Mouse (Mus musculus): ENCODE data around the gene Cgas. TPM values are rescaled to one million over a fixed set of nuclear protein-coding genes. Genes with fewer than 3 reads are reported as not detected.

Cgas gene
- polyA plus RNA-seq, 1 experiment from 2014 or later, result 2.5 TPM

DNA sequence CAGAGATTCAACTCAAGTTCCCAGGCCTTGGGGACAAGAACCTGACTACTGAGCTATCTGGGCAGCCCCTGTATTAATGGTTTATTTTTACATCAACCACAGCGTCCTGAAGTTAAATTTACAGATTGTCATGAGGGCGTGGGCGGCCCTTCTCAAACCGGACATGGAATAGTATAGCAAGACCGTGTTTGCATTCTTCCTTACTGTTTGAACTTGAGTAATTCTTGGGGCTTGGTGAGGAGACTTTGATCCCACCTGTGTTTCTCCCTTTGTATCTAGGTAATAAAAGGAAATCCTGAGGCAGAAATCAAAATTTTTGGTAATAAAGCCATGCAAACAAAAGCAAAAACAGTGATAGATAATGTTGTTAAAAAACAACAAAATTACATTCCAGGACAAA, 42.5 kb downstream of the Cgas start:
- whole genome bisulfite sequencing, result 62% methylated on average over 5 of the region's 5 CpGs

DNA sequence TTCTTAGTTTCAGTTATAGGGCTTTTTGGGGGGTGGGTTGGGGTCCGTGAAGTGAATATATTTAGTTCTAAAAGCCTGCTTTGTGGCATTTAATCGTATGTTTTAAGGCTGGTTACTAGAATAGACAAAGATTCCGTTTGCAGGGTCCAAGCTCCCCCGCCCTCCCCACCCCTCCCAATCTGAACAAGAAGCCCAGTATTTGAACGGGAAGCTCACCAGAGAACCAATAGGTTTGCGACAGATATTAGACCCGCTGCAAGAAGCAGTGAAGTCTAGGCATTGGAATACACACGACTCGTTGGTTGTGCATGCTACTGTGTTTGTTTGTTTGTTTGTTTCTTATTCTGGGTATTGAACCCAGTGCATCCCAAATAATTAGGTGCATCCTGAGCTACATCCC, 46.5 kb downstream of the Cgas start:
- no peak for ATAC-seq (ENCODE audit: insufficient read depth, low FRiP score, low read depth)

More for the DNA sequence above, 42.5 kb downstream of the Cgas start:
- Histone ChIP-seq H3K9ac (no peak overlapping the region), H3K4me2 (no peak overlapping the region), H3K4me1 (peaks cover 7% of the 10 kb centered on the region; the same call in 1 of the 2 replicates), H3K27ac (no peak overlapping the region), H3K9me3 (no peaks in the 10 kb centered on the region), H3K4me3 (replicated peaks) (no peak overlapping the region), H3K27me3 (replicated peaks) (peaks cover 16% of the 10 kb centered on the region), H3K36me3 (no peaks in the 10 kb centered on the region)
- no peak for ATAC-seq (ENCODE audit: insufficient read depth, low FRiP score, low read depth)

DNA sequence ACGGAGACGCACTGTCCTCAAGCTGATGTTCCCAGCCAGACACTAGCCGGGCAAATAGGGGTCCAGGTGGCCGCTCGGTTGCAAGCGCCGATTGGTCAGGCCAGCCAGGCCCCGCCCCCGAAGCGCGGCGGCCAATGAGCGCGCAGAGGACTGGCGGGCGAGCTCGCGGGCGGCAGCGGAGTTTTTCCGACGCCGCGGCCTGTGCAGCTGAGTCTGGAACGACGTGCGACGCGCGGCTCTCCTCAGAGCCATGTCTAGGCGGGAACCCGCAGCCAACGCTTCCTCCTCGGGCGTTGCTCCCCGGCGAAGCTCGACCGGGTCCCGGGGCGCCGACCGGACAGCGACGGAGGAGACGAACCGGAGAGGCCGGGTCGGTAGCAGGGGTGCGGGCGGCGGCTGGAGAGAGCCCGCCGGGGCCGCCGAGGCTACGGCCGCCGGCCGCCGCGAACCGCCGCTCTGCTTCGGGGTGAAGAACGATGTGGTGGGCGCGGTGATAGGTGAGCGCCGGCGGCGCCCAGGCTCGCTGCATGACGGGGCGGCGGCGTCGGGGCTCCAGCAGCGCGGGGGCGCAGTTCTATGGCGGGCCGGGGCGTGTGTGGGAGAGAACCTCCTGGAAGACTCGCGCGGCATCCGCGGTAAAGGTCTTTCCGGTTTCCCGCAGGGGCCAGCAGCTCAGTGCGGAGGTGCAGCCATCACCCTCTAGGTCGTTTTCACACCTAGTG, 47.2 kb downstream of the Cgas start, which contains the start of gene Ddx43:
Gene Ddx43 (plus strand): TSS at position 148 of the 722 bp plus-strand sequence.
- no peaks in the 10 kb centered on the region for H3K9me3 ChIP-seq
- no peak within 1 kb of the TSS for H3K27ac ChIP-seq
- peaks cover 48% of the 10 kb centered on the region for H3K27me3 ChIP-seq (replicated peaks)
- H3K9ac ChIP-seq, result no peak within 1 kb of the TSS
- ATAC-seq (ENCODE audit: insufficient read depth, low FRiP score, low read depth), result peak; percentile 78; the same call in 1 of the 2 replicates
- peak within 1 kb of the TSS; percentile 45 for H3K4me3 ChIP-seq (replicated peaks)
- WGBS, result 2% methylated on average over 93 of the region's 93 CpGs
- peak within 1 kb of the TSS; percentile 70 for H3K4me2 ChIP-seq
- peaks cover 9% of the 10 kb centered on the region; the same call in 1 of the 2 replicates for H3K4me1 ChIP-seq
- no peaks in the 10 kb centered on the region for H3K36me3 ChIP-seq

More for the DNA sequence above, 46.5 kb downstream of the Cgas start:
- no peak overlapping the region for H3K27ac ChIP-seq
- H3K9ac ChIP-seq, result no peak overlapping the region
- H3K4me1 ChIP-seq, result peaks cover 9% of the 10 kb centered on the region; the same call in 1 of the 2 replicates
- no peaks in the 10 kb centered on the region for H3K9me3 ChIP-seq
- peak overlapping the region; percentile 70; the same call in 1 of the 2 replicates for H3K4me2 ChIP-seq
- 55% methylated on average over 9 of the region's 9 CpGs for WGBS
- peak overlapping the region; percentile 45 for H3K4me3 ChIP-seq (replicated peaks)
- no peaks in the 10 kb centered on the region for H3K36me3 ChIP-seq
- peaks cover 48% of the 10 kb centered on the region for H3K27me3 ChIP-seq (replicated peaks)

DNA sequence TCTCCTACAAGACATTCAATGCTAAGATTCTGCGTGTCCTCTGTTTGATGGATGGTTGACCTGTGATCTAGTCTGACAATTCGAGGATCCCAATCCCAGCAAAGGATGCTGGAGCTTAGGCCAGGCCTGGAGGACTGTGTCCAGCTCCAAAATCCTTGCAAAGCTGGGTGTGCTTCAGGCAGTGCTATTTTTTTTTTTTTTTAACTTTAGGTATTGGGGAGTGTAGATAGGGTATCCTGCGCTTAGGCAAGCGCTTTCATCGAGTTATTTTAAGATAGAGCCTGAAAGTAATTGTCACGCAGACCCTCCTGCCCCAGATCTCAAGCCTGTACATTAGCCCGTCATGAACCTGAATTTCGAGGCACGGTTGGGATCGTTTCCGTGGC, 47.8 kb downstream of the Cgas start:
- H3K27me3 ChIP-seq (replicated peaks), result peaks cover 48% of the 10 kb centered on the region
- 31% methylated on average over 11 of the region's 11 CpGs for WGBS
- H3K36me3 ChIP-seq, result no peaks in the 10 kb centered on the region
- ATAC-seq (ENCODE audit: insufficient read depth, low FRiP score, low read depth), result no peak
- H3K9me3 ChIP-seq, result no peaks in the 10 kb centered on the region
- peak overlapping the region; percentile 45 for H3K4me3 ChIP-seq (replicated peaks)
- H3K27ac ChIP-seq, result no peak overlapping the region
- peak overlapping the region; percentile 70 for H3K4me2 ChIP-seq
- H3K4me1 ChIP-seq, result peaks cover 9% of the 10 kb centered on the region; the same call in 1 of the 2 replicates
- no peak overlapping the region for H3K9ac ChIP-seq

DNA sequence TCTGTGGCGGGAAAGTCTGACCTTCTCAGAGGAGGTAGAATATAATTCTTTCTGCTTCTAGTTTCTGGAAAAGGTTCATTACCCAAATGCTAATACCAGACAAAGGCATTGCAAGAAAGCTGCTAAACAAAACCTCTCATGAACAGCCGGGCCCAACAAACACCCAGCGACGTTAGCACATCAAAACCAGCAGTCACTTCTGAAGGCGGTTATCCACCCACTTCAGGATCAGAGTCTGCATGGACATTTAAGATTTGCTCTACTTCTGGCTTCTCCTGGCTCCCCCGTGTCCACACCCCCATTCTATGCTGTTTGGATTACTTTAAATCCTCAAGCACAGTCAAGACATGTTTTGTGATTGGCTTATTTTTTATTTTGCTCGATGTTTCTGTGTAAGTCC, 48.4 kb downstream of the Cgas start:
- Histone ChIP-seq H3K9me3 (no peaks in the 10 kb centered on the region), H3K9ac (no peak overlapping the region), H3K27ac (no peak overlapping the region), H3K4me2 (no peak overlapping the region), H3K27me3 (replicated peaks) (peaks cover 48% of the 10 kb centered on the region), H3K4me1 (peaks cover 9% of the 10 kb centered on the region; the same call in 1 of the 2 replicates), H3K36me3 (no peaks in the 10 kb centered on the region), H3K4me3 (replicated peaks) (no peak overlapping the region)
- 62% methylated on average over 7 of the region's 7 CpGs for WGBS
- no peak for ATAC-seq (ENCODE audit: insufficient read depth, low FRiP score, low read depth)

DNA sequence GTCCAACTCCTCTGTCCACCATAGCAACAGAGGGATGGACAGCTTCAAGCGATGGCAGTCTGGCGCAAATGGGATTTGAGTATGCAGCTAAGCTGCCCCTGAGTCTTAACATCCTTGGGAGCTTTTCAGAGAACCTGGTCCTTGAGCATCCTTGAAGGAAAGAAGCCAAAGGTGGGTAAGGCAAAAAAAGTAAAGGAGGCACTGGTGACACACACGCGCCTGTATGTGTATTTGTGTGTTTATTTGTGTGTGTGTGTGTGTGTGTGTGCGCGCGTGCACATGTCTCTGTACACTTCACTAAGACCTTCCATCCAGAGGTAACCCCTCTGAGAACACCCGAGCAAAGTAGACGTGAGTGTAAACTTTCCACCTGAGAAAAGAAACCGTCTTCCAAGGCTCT, 49.3 kb downstream of the Cgas start:
- Histone ChIP-seq H3K27me3 (replicated peaks) (peaks cover 48% of the 10 kb centered on the region), H3K36me3 (no peaks in the 10 kb centered on the region), H3K4me1 (peaks cover 9% of the 10 kb centered on the region; the same call in 1 of the 2 replicates), H3K9me3 (no peaks in the 10 kb centered on the region), H3K4me2 (no peak overlapping the region), H3K9ac (no peak overlapping the region), H3K4me3 (replicated peaks) (no peak overlapping the region), H3K27ac (no peak overlapping the region)
- ATAC-seq (ENCODE audit: insufficient read depth, low FRiP score, low read depth), result no peak
- 79% methylated on average over 10 of the region's 10 CpGs for WGBS

DNA sequence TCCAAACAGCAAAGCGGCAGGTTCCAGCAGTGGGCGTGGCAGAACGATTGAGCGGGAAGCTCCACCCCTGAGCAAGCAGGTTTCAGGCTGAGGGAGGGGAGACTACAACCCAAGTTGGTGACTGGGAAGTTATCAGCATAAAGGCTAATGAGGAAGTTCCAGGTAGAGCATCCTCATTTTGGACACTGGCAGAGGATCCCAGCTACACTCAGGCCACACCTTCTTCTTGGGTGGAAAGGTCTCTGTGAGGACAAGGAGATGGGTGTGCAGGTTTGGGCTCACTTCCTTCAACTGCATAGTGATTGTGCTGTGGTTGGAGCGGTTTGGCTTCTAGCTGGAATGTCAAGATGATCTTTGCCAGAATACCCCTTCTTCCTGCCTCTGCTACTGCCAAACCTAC, 53.1 kb downstream of the Cgas start:
- H3K27me3 ChIP-seq (replicated peaks), result peaks cover 26% of the 10 kb centered on the region
- no peaks in the 10 kb centered on the region for H3K4me1 ChIP-seq
- no peaks in the 10 kb centered on the region for H3K36me3 ChIP-seq
- no peak overlapping the region for H3K27ac ChIP-seq
- no peak overlapping the region for H3K9ac ChIP-seq
- no peak overlapping the region for H3K4me2 ChIP-seq
- ATAC-seq (ENCODE audit: insufficient read depth, low FRiP score, low read depth), result no peak
- 38% methylated on average over 5 of the region's 5 CpGs for WGBS
- H3K4me3 ChIP-seq (replicated peaks), result no peak overlapping the region
- no peaks in the 10 kb centered on the region for H3K9me3 ChIP-seq

DNA sequence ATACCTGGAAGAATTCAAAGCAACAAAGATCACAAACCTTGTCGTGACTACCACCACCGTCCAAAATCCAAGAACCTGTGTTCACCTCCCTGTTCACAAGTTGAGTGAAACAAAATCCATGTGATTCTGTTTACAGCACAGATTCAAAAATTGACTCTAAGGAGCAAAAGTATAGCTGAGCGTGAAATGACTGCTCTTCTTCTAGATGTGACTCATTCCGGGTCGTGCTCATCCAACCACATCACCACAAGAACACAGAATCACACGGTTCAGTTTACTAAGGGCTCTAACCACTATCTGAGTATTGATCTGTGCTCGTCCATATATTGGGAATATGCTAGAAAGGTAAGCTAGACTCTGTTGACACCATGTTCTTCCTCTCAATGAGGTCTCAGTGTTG, 56.1 kb downstream of the Cgas start:
- 84% methylated on average over 7 of the region's 7 CpGs for WGBS

DNA sequence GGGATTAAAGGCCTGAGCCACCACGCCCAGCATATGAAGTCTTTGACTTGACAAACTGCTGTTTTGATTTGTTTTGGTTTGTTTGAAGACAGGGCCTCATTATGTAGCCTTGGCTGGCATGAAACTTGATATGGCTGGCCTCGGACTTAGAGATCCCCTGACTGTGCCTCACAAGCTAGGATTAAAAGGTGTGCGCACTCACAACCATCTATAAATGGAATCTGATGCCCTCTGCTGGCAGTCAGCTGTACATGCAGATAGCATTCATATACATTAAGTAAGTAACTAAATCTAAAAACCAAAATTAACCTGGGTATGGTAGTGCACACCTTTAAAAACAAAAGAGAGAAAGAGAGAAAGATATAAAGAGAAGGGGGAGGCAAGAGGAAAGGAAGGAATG, 57.1 kb downstream of the Cgas start:
- Histone ChIP-seq H3K4me3 (replicated peaks) (no peak overlapping the region), H3K4me1 (no peaks in the 10 kb centered on the region), H3K4me2 (no peak overlapping the region), H3K9me3 (no peaks in the 10 kb centered on the region), H3K36me3 (no peaks in the 10 kb centered on the region), H3K27ac (no peak overlapping the region), H3K27me3 (replicated peaks) (no peaks in the 10 kb centered on the region), H3K9ac (no peak overlapping the region)
- WGBS, result 49% methylated on average over 3 of the region's 3 CpGs
- no peak for ATAC-seq (ENCODE audit: insufficient read depth, low FRiP score, low read depth)

More for the DNA sequence above, 56.1 kb downstream of the Cgas start:
- Histone ChIP-seq H3K4me1 (no peaks in the 10 kb centered on the region), H3K36me3 (no peaks in the 10 kb centered on the region), H3K9me3 (no peaks in the 10 kb centered on the region), H3K9ac (no peak overlapping the region), H3K27me3 (replicated peaks) (no peaks in the 10 kb centered on the region), H3K4me2 (no peak overlapping the region), H3K27ac (no peak overlapping the region), H3K4me3 (replicated peaks) (no peak overlapping the region)
- ATAC-seq (ENCODE audit: insufficient read depth, low FRiP score, low read depth), result no peak

Small RNA genes within 50 kb of the gene (microRNA-seq; reads per million reads assigned to microRNA genes)
- gene Gm26377, result not detected

Other genes with a start within 250 kb of the Cgas start
- 36.1 and 42.7 TPM in 2 replicates for gene Gsta1, start 212.6 kb downstream of the Cgas start, polyA plus RNA-seq (2015; fragmentation: Nextera tagmentation; extraction: Ambion mirVana)
- 26.7 and 32.2 TPM in 2 replicates for gene Gm3776, start 186.1 kb downstream of the Cgas start, polyA plus RNA-seq (2015; fragmentation: Nextera tagmentation; extraction: Ambion mirVana)
- gene Gm10639, start 153.3 kb downstream of the Cgas start, polyA plus RNA-seq (2015; fragmentation: Nextera tagmentation; extraction: Ambion mirVana), result 0.42 and 1.0 TPM in 2 replicates
- not detected in 2 replicates for gene Omt2a, start 128.4 kb downstream of the Cgas start, polyA plus RNA-seq (2015; fragmentation: Nextera tagmentation; extraction: Ambion mirVana)
- gene Omt2b, start 115.6 kb downstream of the Cgas start, polyA plus RNA-seq (2015; fragmentation: Nextera tagmentation; extraction: Ambion mirVana), result not detected in 2 replicates
- 9.6 and 11.7 TPM in 2 replicates for gene Gsta2, start 87.4 kb downstream of the Cgas start, polyA plus RNA-seq (2015; fragmentation: Nextera tagmentation; extraction: Ambion mirVana)
- not detected in 2 replicates for gene Dppa5a, start 75.1 kb downstream of the Cgas start, polyA plus RNA-seq (2015; fragmentation: Nextera tagmentation; extraction: Ambion mirVana)
- gene Ooep, start 64.5 kb downstream of the Cgas start, polyA plus RNA-seq (2015; fragmentation: Nextera tagmentation; extraction: Ambion mirVana), result 0.37 and 0.50 TPM in 2 replicates
- 0.19 and 0.30 TPM in 2 replicates for gene Ddx43, start 47.5 kb downstream of the Cgas start, polyA plus RNA-seq (2015; fragmentation: Nextera tagmentation; extraction: Ambion mirVana)
- gene Mto1, start 5.0 kb upstream of the Cgas start, polyA plus RNA-seq (2015; fragmentation: Nextera tagmentation; extraction: Ambion mirVana), result 25.6 and 26.1 TPM in 2 replicates
- gene Gm17324, start 5.5 kb upstream of the Cgas start, polyA plus RNA-seq (2015; fragmentation: Nextera tagmentation; extraction: Ambion mirVana), result 1.2 and 1.3 TPM in 2 replicates
- 4,240 and 4,503 TPM in 2 replicates for gene Eef1a1, start 45.9 kb upstream of the Cgas start, polyA plus RNA-seq (2015; fragmentation: Nextera tagmentation; extraction: Ambion mirVana)
- 17.3 and 18.8 TPM in 2 replicates for gene Slc17a5, start 144.8 kb upstream of the Cgas start, polyA plus RNA-seq (2015; fragmentation: Nextera tagmentation; extraction: Ambion mirVana)
- gene Cd109, start 172.3 kb upstream of the Cgas start, polyA plus RNA-seq (2015; fragmentation: Nextera tagmentation; extraction: Ambion mirVana), result 7.9 and 8.3 TPM in 2 replicates

Measured in stomach, embryonic 15.5 days (tissue).